Mouse (Mus musculus) lung, embryonic 14.5 days (tissue): ENCODE data around the gene Sgms1. TPM values are rescaled to one million over a fixed set of nuclear protein-coding genes. Genes with fewer than 3 reads are reported as not detected.

Experiments
- ATAC-seq: fragments of 200-750 bp; cut with Nextera tagmentation; 2 replicates; pipeline ENCODE4 v1.8.0; 2017; ENCODE audit warnings: mild to moderate bottlenecking, moderate TSS enrichment, moderate library complexity; ENCODE audit not compliant: insufficient read depth
- DNase-seq: peaks from one replicate; pipeline ENCODE4 v3.0.0-alpha.2; 2015
- H3K27ac ChIP-seq: fragments of 300-500 bp; sonication (generic); 2 replicates; pipeline ENCODE4 v1.5.1; 2014; ENCODE audit warnings: low read depth, mild to moderate bottlenecking, moderate library complexity
- H3K27me3 ChIP-seq: fragments of 300-500 bp; sonication (generic); 2 replicates; pipeline ENCODE4 v1.6.1; 2014; ENCODE audit warnings: low read length, control low read depth; ENCODE audit not compliant: insufficient read depth
- H3K36me3 ChIP-seq: fragments of 300-500 bp; sonication (generic); 2 replicates; pipeline ENCODE4 v1.6.1; 2014; ENCODE audit warnings: control low read depth; ENCODE audit not compliant: insufficient read depth
- H3K4me1 ChIP-seq: fragments of 300-500 bp; sonication (generic); 2 replicates; pipeline ENCODE4 v1.6.1; 2014; ENCODE audit warnings: antibody characterized with exemption, control low read depth; ENCODE audit not compliant: insufficient read depth
- H3K4me2 ChIP-seq: fragments of 300-500 bp; sonication (generic); 2 replicates; pipeline ENCODE4 v1.6.1; 2014; ENCODE audit warnings: mild to moderate bottlenecking
- H3K4me3 ChIP-seq: fragments of 300-500 bp; sonication (generic); 2 replicates; pipeline ENCODE4 v1.5.1; 2014; ENCODE audit warnings: low read depth, low read length
- H3K9ac ChIP-seq: fragments of 300-500 bp; sonication (generic); 2 replicates; pipeline ENCODE4 v1.6.1; 2014
- H3K9me3 ChIP-seq: fragments of 300-500 bp; sonication (generic); 2 replicates; pipeline ENCODE4 v1.6.1; 2016; ENCODE audit warnings: low read depth, low read length, control low read depth
- CTCF ChIP-seq: IDR thresholded peaks from 2 replicates; pipeline ENCODE4 v1.5.1; 2016; ENCODE audit warnings: antibody characterized with exemption, low read depth
- whole genome bisulfite sequencing: fragments of 180-500 bp; shearing (Covaris S2); extraction: QIAGEN DNeasy Blood & Tissue Kit; methylation state at CpG from one replicate; pipeline ENCODE4 v1.1.7; 2014; 5-methylcytosine and 5-hydroxymethylcytosine counted together
- polyA plus RNA-seq: library from polyadenylated mRNA; unstranded; fragments of >200 nt; fragmentation: Nextera tagmentation; extraction: Ambion mirVana; gene quantifications from 2 replicates; pipeline ENCODE4 v1.2.1, GENCODE M21; 2014

Gene Sgms1
- polyA plus RNA-seq, 1 experiment from 2014 or later: 50.2 TPM

- no peak for DNase-seq
- H3K36me3 ChIP-seq: no peaks in the 10 kb centered on the region
- 88% methylated on average over 5 of the region's 5 CpGs for WGBS
- no peak overlapping the region for H3K4me2 ChIP-seq
- H3K4me3 ChIP-seq: no peak overlapping the region
- no peaks in the 10 kb centered on the region for H3K9me3 ChIP-seq
- ATAC-seq: no peak
- H3K27me3 ChIP-seq: no peaks in the 10 kb centered on the region
- no peak overlapping the region for H3K9ac ChIP-seq
- TF ChIP-seq CTCF: no peak
- 0 out of 2 replicates have a peak, but pooled peaks cover 3% of the 10 kb centered on the region for H3K4me1 ChIP-seq
- H3K27ac ChIP-seq: no peak overlapping the region
These were observed 104.6 kb downstream of the Sgms1 start for GRCm38 (mm10) chr19:32284681-32285454.

GRCm38 (mm10) chr19:32281917-32282316 lies 107.6 kb downstream of the Sgms1 start:
- WGBS: 59% methylated on average over 4 of the region's 4 CpGs
- H3K27ac ChIP-seq: no peak overlapping the region
- H3K9ac ChIP-seq: no peak overlapping the region
- 0 out of 2 replicates have a peak, but pooled peaks cover 3% of the 10 kb centered on the region for H3K4me1 ChIP-seq
- ATAC-seq (no peak), DNase-seq (no peak)
- H3K36me3 ChIP-seq: no peaks in the 10 kb centered on the region
- no peak overlapping the region for H3K4me3 ChIP-seq
- no peak for TF ChIP-seq CTCF
- H3K9me3 ChIP-seq: no peaks in the 10 kb centered on the region
- no peak overlapping the region for H3K4me2 ChIP-seq
- no peaks in the 10 kb centered on the region for H3K27me3 ChIP-seq

- DNase-seq (no peak), ATAC-seq (no peak)
- no peaks in the 10 kb centered on the region for H3K27me3 ChIP-seq
- H3K36me3 ChIP-seq: no peaks in the 10 kb centered on the region
- no peak overlapping the region for H3K9ac ChIP-seq
- no peak overlapping the region for H3K4me2 ChIP-seq
- 81% methylated on average over 4 of the region's 4 CpGs for WGBS
- no peak overlapping the region for H3K4me3 ChIP-seq
- no peak overlapping the region for H3K27ac ChIP-seq
- peaks cover 5% of the 10 kb centered on the region; the same call in 1 of the 2 replicates for H3K4me1 ChIP-seq
- no peak for TF ChIP-seq CTCF
- no peaks in the 10 kb centered on the region for H3K9me3 ChIP-seq
These were observed 109.1 kb downstream of the Sgms1 start for GRCm38 (mm10) chr19:32280380-32280779.

GRCm38 (mm10) chr19:32279400-32279799 lies 110.1 kb downstream of the Sgms1 start:
- H3K9me3 ChIP-seq: no peaks in the 10 kb centered on the region
- peaks cover 7% of the 10 kb centered on the region; the same call in 1 of the 2 replicates for H3K4me1 ChIP-seq
- no peak overlapping the region for H3K9ac ChIP-seq
- H3K36me3 ChIP-seq: no peaks in the 10 kb centered on the region
- DNase-seq: no peak
- no peak overlapping the region for H3K4me3 ChIP-seq
- no peaks in the 10 kb centered on the region for H3K27me3 ChIP-seq
- H3K27ac ChIP-seq: no peak overlapping the region
- no peak overlapping the region for H3K4me2 ChIP-seq
- 84% methylated on average over 6 of the region's 6 CpGs for WGBS
- TF ChIP-seq CTCF: no peak
- ATAC-seq: no peak

- Histone ChIP-seq H3K36me3 (no peaks in the 10 kb centered on the region), H3K4me3 (no peak overlapping the region), H3K27ac (no peak overlapping the region), H3K4me2 (no peak overlapping the region), H3K27me3 (no peaks in the 10 kb centered on the region), H3K9me3 (no peaks in the 10 kb centered on the region), H3K4me1 (peaks cover 7% of the 10 kb centered on the region; the same call in 1 of the 2 replicates), H3K9ac (no peak overlapping the region)
- WGBS: 87% methylated on average over 3 of the region's 3 CpGs
- DNase-seq: no peak
- no peak for TF ChIP-seq CTCF
- no peak for ATAC-seq
These were observed 111.6 kb downstream of the Sgms1 start for GRCm38 (mm10) chr19:32277869-32278268.

GRCm38 (mm10) chr19:32277287-32277686 lies 112.2 kb downstream of the Sgms1 start:
- H3K9me3 ChIP-seq: no peaks in the 10 kb centered on the region
- H3K36me3 ChIP-seq: no peaks in the 10 kb centered on the region
- 88% methylated on average over 2 of the region's 2 CpGs for WGBS
- no peak for ATAC-seq
- no peak for DNase-seq
- H3K4me2 ChIP-seq: no peak overlapping the region
- H3K27me3 ChIP-seq: no peaks in the 10 kb centered on the region
- no peak for TF ChIP-seq CTCF
- no peak overlapping the region for H3K27ac ChIP-seq
- peaks cover 5% of the 10 kb centered on the region; the same call in 1 of the 2 replicates for H3K4me1 ChIP-seq
- no peak overlapping the region for H3K4me3 ChIP-seq
- no peak overlapping the region for H3K9ac ChIP-seq

GRCm38 (mm10) chr19:32276817-32277216 lies 112.7 kb downstream of the Sgms1 start:
- peaks cover 3% of the 10 kb centered on the region; the same call in 1 of the 2 replicates for H3K4me1 ChIP-seq
- H3K4me3 ChIP-seq: no peak overlapping the region
- 86% methylated on average over 8 of the region's 8 CpGs for WGBS
- no peaks in the 10 kb centered on the region for H3K9me3 ChIP-seq
- no peak overlapping the region for H3K9ac ChIP-seq
- H3K36me3 ChIP-seq: no peaks in the 10 kb centered on the region
- no peak overlapping the region for H3K4me2 ChIP-seq
- ATAC-seq (no peak), DNase-seq (no peak)
- no peak overlapping the region for H3K27ac ChIP-seq
- no peaks in the 10 kb centered on the region for H3K27me3 ChIP-seq
- TF ChIP-seq CTCF: no peak
